Mouse (Mus musculus): ENCODE measurements around the gene Nebl. TPM values are rescaled to one million over a fixed set of nuclear protein-coding genes. Genes with fewer than 3 reads are reported as not detected.

Gene Nebl
- polyA plus RNA-seq, 1 experiment from 2014 or later = 13.8 TPM

DNA sequence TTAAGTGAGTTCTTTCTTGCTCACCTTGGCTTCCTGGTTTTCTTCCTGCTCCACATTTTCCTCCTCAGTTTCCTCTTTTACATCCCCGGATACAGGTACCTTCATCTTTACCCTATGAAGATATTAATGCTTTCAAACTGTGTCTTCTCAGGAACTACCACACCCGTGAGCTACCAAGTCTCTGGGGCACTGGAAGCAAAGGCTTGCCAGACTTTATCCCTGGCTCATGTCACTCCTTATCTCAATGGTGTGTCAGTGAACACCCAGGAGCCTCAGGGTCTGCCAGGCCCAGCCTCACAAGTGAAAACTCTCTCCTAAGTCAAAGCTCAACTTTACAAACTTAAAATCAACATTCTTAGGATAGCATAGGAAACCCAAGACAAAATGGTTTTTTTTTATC, 270.8 kb downstream of the Nebl start:
- no peak for ATAC-seq

GRCm38 (mm10) chr2:17453676-17454075, 277.6 kb downstream of the Nebl start:
- Histone ChIP-seq H3K4me1 (ENCODE audit: control insufficient read depth, insufficient read depth, low read length) (no peaks in the 10 kb centered on the region), H3K4me2 (ENCODE audit: low read length) (no peak overlapping the region), H3K36me3 (ENCODE audit: control insufficient read depth, insufficient read depth, low read length) (no peaks in the 10 kb centered on the region), H3K27me3 (ENCODE audit: control insufficient read depth, insufficient read depth, low read depth, low read length) (no peaks in the 10 kb centered on the region), H3K27ac (ENCODE audit: low read length) (no peak overlapping the region), H3K9me3 (replicated peaks; ENCODE audit: control insufficient read depth, low read length, poor library complexity, severe bottlenecking) (no peaks in the 10 kb centered on the region), H3K4me3 (ENCODE audit: low read depth, low read length) (no peak overlapping the region), H3K9ac (ENCODE audit: low read depth, low read length) (no peak overlapping the region)
- ATAC-seq = no peak

More for the DNA sequence above, 270.8 kb downstream of the Nebl start:
- Histone ChIP-seq H3K27me3 (ENCODE audit: control insufficient read depth, insufficient read depth, low read depth, low read length) (no peaks in the 10 kb centered on the region), H3K9ac (ENCODE audit: low read depth, low read length) (no peak overlapping the region), H3K4me1 (ENCODE audit: control insufficient read depth, insufficient read depth, low read length) (no peaks in the 10 kb centered on the region), H3K9me3 (replicated peaks; ENCODE audit: control insufficient read depth, low read length, poor library complexity, severe bottlenecking) (no peaks in the 10 kb centered on the region), H3K4me2 (ENCODE audit: low read length) (no peak overlapping the region), H3K27ac (ENCODE audit: low read length) (no peak overlapping the region), H3K4me3 (ENCODE audit: low read depth, low read length) (no peak overlapping the region), H3K36me3 (ENCODE audit: control insufficient read depth, insufficient read depth, low read length) (no peaks in the 10 kb centered on the region)
- WGBS = 97% methylated on average over 2 of the region's 2 CpGs

DNA sequence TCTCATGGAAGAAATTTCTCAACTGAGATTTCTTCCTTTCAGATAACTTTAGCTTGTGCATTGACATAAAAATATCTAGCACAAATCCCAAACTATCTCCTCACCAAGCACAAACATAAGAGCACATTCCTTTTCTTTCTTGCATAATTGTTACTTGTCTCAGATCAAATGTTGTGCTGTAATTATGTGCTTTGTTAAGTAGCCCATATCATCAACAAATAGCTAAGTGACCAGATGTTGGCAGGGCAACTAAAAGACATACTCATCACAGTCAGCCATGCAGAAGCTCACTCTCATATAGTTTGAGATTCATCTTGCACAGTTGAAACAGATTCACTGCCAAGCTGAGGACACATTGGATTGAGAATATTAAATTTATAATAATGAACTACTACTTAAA, 282.9 kb downstream of the Nebl start:
- H3K27me3 ChIP-seq (ENCODE audit: control insufficient read depth, insufficient read depth, low read depth, low read length) = no peaks in the 10 kb centered on the region
- ATAC-seq = no peak
- H3K4me2 ChIP-seq (ENCODE audit: low read length) = no peak overlapping the region
- H3K4me1 ChIP-seq (ENCODE audit: control insufficient read depth, insufficient read depth, low read length) = no peaks in the 10 kb centered on the region
- no peaks in the 10 kb centered on the region for H3K9me3 ChIP-seq (replicated peaks; ENCODE audit: control insufficient read depth, low read length, poor library complexity, severe bottlenecking)
- H3K36me3 ChIP-seq (ENCODE audit: control insufficient read depth, insufficient read depth, low read length) = no peaks in the 10 kb centered on the region
- H3K27ac ChIP-seq (ENCODE audit: low read length) = no peak overlapping the region
- no peak overlapping the region for H3K9ac ChIP-seq (ENCODE audit: low read depth, low read length)
- no peak overlapping the region for H3K4me3 ChIP-seq (ENCODE audit: low read depth, low read length)

GRCm38 (mm10) chr2:17443581-17443980, 287.7 kb downstream of the Nebl start:
- WGBS = 61% methylated on average over 7 of the region's 7 CpGs
- H3K36me3 ChIP-seq (ENCODE audit: control insufficient read depth, insufficient read depth, low read length) = no peaks in the 10 kb centered on the region

GRCm38 (mm10) chr2:17438317-17438716, 292.9 kb downstream of the Nebl start:
- Histone ChIP-seq H3K4me3 (ENCODE audit: low read depth, low read length) (no peak overlapping the region), H3K4me1 (ENCODE audit: control insufficient read depth, insufficient read depth, low read length) (no peaks in the 10 kb centered on the region), H3K27ac (ENCODE audit: low read length) (no peak overlapping the region), H3K9ac (ENCODE audit: low read depth, low read length) (no peak overlapping the region), H3K36me3 (ENCODE audit: control insufficient read depth, insufficient read depth, low read length) (no peaks in the 10 kb centered on the region), H3K9me3 (replicated peaks; ENCODE audit: control insufficient read depth, low read length, poor library complexity, severe bottlenecking) (no peaks in the 10 kb centered on the region), H3K27me3 (ENCODE audit: control insufficient read depth, insufficient read depth, low read depth, low read length) (no peaks in the 10 kb centered on the region; the same call in 1 of the 2 replicates), H3K4me2 (ENCODE audit: low read length) (no peak overlapping the region)
- ATAC-seq = no peak
- WGBS = 89% methylated on average over 1 of the region's 1 CpGs

More at GRCm38 (mm10) chr2:17443581-17443980, 287.7 kb downstream of the Nebl start:
- H3K9me3 ChIP-seq (replicated peaks; ENCODE audit: control insufficient read depth, low read length, poor library complexity, severe bottlenecking) = no peaks in the 10 kb centered on the region
- H3K27ac ChIP-seq (ENCODE audit: low read length) = no peak overlapping the region
- no peaks in the 10 kb centered on the region for H3K4me1 ChIP-seq (ENCODE audit: control insufficient read depth, insufficient read depth, low read length)
- no peak for ATAC-seq
- H3K4me2 ChIP-seq (ENCODE audit: low read length) = no peak overlapping the region
- H3K27me3 ChIP-seq (ENCODE audit: control insufficient read depth, insufficient read depth, low read depth, low read length) = no peaks in the 10 kb centered on the region
- H3K4me3 ChIP-seq (ENCODE audit: low read depth, low read length) = no peak overlapping the region
- no peak overlapping the region for H3K9ac ChIP-seq (ENCODE audit: low read depth, low read length)

DNA sequence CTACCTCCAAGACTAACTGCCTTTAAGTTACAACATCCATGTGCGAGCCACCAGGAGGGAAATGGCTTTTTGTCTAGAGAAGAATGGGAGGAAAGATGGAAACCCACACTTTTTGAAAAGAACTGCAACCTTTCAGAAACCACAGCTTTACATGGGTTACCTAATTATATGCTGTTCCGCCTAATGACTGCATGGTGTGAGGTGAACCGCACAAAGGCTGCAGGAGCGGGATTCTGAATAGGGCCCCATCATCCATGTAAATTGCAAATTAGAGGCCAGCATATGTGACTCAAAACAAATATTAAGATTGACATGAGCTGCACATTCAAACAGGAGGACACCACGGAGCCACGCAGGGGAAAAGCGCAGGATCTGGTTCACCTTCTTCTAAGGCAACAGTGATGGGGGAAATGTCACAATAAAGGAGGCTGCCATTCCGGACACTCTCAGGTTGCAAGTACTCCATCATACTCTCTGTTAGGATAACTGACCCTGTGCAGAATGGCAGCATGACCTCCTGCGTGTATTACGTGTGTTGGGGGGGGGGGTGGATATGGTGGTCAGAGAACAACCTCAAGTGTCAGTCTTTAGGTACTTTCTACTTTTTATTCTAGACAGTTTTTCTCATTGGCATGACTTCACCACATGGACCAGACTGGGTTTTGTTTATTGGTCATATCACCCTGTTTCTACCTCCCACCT, 294.4 kb downstream of the Nebl start:
- H3K4me2 ChIP-seq (ENCODE audit: low read length) = no peak overlapping the region
- no peaks in the 10 kb centered on the region for H3K4me1 ChIP-seq (ENCODE audit: control insufficient read depth, insufficient read depth, low read length)
- no peaks in the 10 kb centered on the region for H3K36me3 ChIP-seq (ENCODE audit: control insufficient read depth, insufficient read depth, low read length)
- H3K9me3 ChIP-seq (replicated peaks; ENCODE audit: control insufficient read depth, low read length, poor library complexity, severe bottlenecking) = no peaks in the 10 kb centered on the region
- H3K4me3 ChIP-seq (ENCODE audit: low read depth, low read length) = no peak overlapping the region
- no peak overlapping the region for H3K9ac ChIP-seq (ENCODE audit: low read depth, low read length)
- no peaks in the 10 kb centered on the region; the same call in 1 of the 2 replicates for H3K27me3 ChIP-seq (ENCODE audit: control insufficient read depth, insufficient read depth, low read depth, low read length)
- ATAC-seq = no peak
- 42% methylated on average over 10 of the region's 10 CpGs for WGBS
- H3K27ac ChIP-seq (ENCODE audit: low read length) = no peak overlapping the region

DNA sequence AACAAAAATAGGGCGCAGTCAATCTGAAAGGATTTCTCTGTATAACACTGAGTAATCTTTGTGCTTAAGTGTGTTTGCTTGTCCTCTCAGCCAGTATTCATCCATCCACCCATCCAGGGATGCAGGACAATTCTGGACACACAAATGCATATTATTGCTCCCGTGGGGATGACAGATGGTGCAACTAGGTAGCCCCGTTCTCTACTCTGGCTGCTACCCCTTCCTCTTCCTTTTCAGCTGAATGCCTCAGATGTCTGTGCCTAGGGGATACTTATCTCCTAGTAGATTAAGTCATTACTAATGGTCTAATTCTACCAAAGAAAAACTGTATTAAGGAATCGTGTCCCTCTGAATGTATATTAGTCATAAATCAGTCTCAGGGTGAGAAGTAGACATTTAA, 296.0 kb downstream of the Nebl start:
- Histone ChIP-seq H3K4me2 (ENCODE audit: low read length) (no peak overlapping the region), H3K9ac (ENCODE audit: low read depth, low read length) (no peak overlapping the region), H3K36me3 (ENCODE audit: control insufficient read depth, insufficient read depth, low read length) (no peaks in the 10 kb centered on the region), H3K4me3 (ENCODE audit: low read depth, low read length) (no peak overlapping the region), H3K27me3 (ENCODE audit: control insufficient read depth, insufficient read depth, low read depth, low read length) (no peaks in the 10 kb centered on the region; the same call in 1 of the 2 replicates), H3K27ac (ENCODE audit: low read length) (no peak overlapping the region), H3K9me3 (replicated peaks; ENCODE audit: control insufficient read depth, low read length, poor library complexity, severe bottlenecking) (no peaks in the 10 kb centered on the region), H3K4me1 (ENCODE audit: control insufficient read depth, insufficient read depth, low read length) (no peaks in the 10 kb centered on the region)
- WGBS = 55% methylated on average over 4 of the region's 4 CpGs
- ATAC-seq = no peak

GRCm38 (mm10) chr2:17429028-17429427, 302.2 kb downstream of the Nebl start:
- no peak overlapping the region for H3K27ac ChIP-seq (ENCODE audit: low read length)
- WGBS = 86% methylated on average over 4 of the region's 4 CpGs
- H3K4me3 ChIP-seq (ENCODE audit: low read depth, low read length) = no peak overlapping the region
- no peaks in the 10 kb centered on the region for H3K4me1 ChIP-seq (ENCODE audit: control insufficient read depth, insufficient read depth, low read length)
- H3K36me3 ChIP-seq (ENCODE audit: control insufficient read depth, insufficient read depth, low read length) = no peaks in the 10 kb centered on the region
- no peaks in the 10 kb centered on the region for H3K9me3 ChIP-seq (replicated peaks; ENCODE audit: control insufficient read depth, low read length, poor library complexity, severe bottlenecking)
- no peak for ATAC-seq
- H3K4me2 ChIP-seq (ENCODE audit: low read length) = no peak overlapping the region
- no peaks in the 10 kb centered on the region for H3K27me3 ChIP-seq (ENCODE audit: control insufficient read depth, insufficient read depth, low read depth, low read length)
- no peak overlapping the region for H3K9ac ChIP-seq (ENCODE audit: low read depth, low read length)

GRCm38 (mm10) chr2:17428156-17428555, 303.1 kb downstream of the Nebl start:
- no peak overlapping the region for H3K9ac ChIP-seq (ENCODE audit: low read depth, low read length)
- no peaks in the 10 kb centered on the region for H3K27me3 ChIP-seq (ENCODE audit: control insufficient read depth, insufficient read depth, low read depth, low read length)
- WGBS = 87% methylated on average over 4 of the region's 4 CpGs
- ATAC-seq = no peak
- H3K9me3 ChIP-seq (replicated peaks; ENCODE audit: control insufficient read depth, low read length, poor library complexity, severe bottlenecking) = no peaks in the 10 kb centered on the region
- H3K4me3 ChIP-seq (ENCODE audit: low read depth, low read length) = no peak overlapping the region
- no peak overlapping the region for H3K4me2 ChIP-seq (ENCODE audit: low read length)
- no peak overlapping the region for H3K27ac ChIP-seq (ENCODE audit: low read length)
- no peaks in the 10 kb centered on the region for H3K4me1 ChIP-seq (ENCODE audit: control insufficient read depth, insufficient read depth, low read length)
- no peaks in the 10 kb centered on the region for H3K36me3 ChIP-seq (ENCODE audit: control insufficient read depth, insufficient read depth, low read length)
